Mouse (Mus musculus): ENCODE results near the gene Tubb4b.

Gene Tubb4b

DNA sequence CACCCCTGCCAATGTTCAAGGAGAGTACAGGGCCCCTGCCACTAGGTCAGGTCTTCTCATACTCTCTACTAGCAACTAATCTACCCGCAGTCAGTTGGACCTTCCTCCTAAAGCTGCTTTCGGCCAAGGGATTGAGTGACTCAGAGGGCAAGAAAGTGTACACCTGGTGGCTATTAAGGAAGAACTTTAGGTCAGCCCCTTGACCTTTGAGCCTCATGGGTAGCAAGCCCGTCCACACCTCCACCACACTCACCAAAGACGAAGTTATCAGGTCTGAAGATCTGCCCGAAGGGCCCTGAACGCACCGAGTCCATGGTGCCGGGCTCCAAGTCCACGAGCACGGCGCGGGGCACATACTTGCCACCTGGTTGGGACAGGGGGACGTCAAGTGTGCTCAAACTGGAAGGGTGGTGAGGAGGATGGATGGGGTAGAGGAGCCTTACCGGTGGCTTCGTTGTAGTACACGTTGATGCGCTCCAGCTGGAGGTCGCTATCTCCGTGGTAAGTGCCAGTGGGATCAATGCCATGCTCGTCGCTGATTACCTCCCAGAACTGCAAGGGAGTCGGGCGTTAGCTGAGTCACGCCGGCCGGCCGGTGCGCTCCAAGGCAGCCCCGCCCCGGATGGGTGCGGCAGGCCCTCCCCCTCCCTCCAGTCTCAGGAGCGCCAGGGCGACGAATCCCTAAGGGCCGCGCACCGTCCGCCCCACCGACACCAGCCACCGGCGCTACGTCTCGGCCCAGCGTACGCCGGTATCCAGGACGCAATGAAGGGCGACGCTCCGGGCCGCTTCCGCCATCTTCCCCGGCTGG, 616 bp downstream of the Tubb4b start:
- peak; percentile 87 for DNase-seq

DNA sequence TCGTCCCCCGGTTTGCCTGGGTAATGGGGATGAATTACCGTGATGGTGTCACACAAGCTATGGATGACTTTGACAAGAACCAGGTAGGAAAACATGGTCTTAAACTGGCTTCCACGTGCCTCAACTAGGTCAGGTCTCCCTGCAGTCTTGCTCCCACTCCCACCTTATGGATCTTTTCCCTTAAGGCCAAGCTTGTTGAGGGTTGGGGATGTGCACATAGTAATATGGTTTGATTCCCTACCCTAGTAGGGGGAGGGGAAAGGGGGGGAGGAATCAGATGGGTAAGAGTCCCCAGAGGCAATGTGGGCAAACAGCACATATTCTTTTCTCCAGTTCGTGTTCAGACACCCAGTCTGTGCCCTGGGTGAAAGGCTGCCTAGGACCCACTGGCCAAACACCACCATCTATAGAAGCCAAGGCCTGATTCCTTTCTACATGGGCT, 3.1 kb downstream of the Tubb4b start:
- DNase-seq: no peak

DNA sequence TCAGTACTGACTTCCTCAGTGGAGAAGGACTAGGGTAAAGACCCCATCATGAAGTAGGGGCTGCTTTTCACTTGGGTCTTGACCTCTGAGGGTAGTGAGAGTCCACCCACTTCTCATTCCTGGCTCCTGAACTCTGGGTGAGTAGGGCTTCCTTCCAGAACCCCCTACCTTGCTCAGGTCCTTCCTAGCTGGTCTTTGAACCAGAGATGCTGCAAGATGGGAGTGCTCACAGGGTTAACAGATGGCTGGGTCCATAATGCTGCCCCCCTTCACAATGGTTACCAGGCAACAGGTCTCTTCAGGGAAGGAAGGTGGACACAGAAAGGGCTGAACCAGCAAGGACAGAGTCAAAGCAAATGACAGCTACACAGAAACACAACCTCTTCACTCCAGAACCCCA, 6.1 kb downstream of the Tubb4b start, which contains the start of gene Fam166a:
Gene Fam166a, plus strand, starts transcription at position 301 of the 400 bp plus-strand sequence.
- DNase-seq: no peak

- DNase-seq: no peak
Measured at GRCm38 (mm10) chr2:25217666-25218065, 6.8 kb downstream of the Tubb4b start.

DNA sequence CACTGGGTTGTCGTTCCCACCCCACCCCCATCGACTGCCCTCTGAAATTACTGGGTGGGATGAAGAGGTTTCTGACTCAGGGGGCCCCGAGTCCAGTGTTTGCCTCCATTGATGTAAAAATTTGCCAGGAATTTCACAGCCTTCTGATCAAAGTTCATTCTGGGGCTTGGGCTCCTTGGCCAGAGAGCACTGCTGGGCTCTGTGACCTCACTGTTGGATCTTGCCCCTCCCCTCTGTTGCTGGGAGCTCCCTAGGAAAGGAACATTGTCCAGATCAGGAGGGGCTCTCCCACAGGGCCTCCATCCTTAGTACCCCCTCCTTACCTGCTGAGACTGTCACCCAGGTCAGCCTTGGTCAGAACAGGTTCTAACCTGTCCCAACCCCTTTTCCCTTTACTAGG, 10.1 kb downstream of the Tubb4b start, which contains the start of gene Stpg3:
Gene Stpg3, minus strand, starts transcription at position 194 of the 400 bp plus-strand sequence.
- no peak for DNase-seq

DNA sequence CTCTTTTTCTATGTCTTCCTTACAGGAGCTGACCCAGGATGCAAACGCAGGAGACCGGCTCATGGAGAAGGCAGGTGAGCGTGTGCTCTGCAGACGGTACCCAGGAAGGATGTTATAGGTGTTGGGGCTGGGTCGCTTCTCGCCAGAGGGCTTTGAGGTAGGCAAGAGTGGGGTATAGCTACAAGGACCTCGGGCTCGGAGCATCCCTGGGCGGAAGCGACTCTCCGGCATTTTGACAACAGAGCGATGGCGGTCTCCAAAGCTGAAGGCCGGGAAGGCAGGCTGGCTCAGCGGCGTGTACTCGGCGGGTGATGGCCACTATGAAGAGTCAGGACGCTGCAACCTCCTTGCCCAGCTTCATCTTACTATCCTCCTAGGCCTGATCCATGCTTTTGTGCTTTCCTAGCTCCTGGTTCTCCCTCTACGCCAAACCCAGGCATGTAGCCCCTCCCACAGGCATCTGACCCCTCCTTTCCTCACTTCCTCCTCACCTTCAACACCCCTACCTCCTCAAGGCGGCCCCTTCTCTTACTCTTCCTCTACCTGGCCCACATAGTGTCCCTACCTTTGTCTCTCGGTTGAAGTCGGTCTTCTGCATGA, 11.1 kb downstream of the Tubb4b start:
- no peak for DNase-seq

GRCm38 (mm10) chr2:25211121-25211670, 13.3 kb downstream of the Tubb4b start, which contains the start of gene Nelfb:
TSS of gene Nelfb (minus strand) at chr2:25211489.
- DNase-seq: peak; percentile 92

DNA sequence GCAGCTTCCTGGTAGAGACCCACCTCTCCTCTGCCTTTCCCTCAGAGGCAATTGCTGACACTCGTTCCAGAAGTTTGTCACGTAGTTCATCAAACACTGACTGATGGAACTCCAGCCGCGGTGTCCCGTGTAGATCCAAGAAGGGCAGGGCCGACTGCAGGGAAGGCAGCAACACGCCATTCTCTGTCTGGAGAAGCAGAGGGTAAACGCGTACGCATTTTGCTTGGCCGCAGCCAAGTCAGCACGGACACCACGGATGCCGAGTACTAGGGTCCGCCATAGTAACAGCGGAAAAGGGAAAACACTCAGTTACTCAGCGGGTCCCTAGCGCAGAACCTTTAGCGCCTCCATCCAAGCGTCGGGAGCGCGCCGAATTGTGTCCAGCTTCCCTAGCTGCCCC, 13.8 kb downstream of the Tubb4b start:
- DNase-seq: no peak

GRCm38 (mm10) chr2:25207593-25207992, 16.9 kb downstream of the Tubb4b start:
- no peak for DNase-seq

GRCm38 (mm10) chr2:25203631-25204214, 20.8 kb downstream of the Tubb4b start:
- DNase-seq: peak; percentile 19

DNA sequence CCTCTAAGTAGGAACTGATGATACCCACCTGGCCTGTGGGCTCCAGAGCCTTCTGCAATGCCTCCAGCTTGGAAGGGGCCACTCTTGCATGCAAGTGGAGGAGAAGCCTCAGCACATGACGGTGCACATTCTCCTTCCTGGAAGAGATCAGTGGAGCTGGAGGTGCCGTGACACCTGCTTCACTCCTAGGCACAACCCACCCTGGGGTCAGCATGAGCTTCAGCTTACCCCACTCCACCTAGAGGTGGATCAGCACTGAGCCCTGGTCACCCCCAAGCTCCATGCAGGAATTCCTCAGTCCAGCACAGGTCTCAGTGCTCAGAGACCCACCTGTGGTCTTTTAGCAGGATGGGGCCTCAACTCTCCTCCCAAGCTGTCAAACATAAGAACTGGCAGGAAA, 23.9 kb downstream of the Tubb4b start:
- DNase-seq: no peak

GRCm38 (mm10) chr2:25197946-25198345, 26.6 kb downstream of the Tubb4b start:
- no peak for DNase-seq

DNA sequence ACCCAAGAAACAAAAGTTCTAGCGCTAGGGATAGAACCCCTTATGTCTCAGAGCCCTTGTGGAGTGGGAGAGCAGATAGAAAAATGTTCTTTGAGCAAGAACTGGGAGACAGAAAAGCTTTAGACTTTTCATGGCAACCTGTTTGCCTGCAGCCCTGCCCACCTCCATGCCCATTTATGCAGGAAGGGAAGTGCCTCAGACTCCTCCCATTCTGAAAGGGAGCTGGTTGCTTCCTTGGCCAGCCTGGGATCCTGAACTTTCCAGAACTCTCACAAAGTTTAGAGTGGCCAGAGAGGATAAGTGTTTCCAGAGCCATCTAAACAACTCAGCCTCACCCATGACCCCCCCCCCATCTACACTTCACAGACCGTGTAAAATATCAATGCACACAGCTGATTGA, 27.3 kb downstream of the Tubb4b start:
- DNase-seq: peak; percentile 24

DNA sequence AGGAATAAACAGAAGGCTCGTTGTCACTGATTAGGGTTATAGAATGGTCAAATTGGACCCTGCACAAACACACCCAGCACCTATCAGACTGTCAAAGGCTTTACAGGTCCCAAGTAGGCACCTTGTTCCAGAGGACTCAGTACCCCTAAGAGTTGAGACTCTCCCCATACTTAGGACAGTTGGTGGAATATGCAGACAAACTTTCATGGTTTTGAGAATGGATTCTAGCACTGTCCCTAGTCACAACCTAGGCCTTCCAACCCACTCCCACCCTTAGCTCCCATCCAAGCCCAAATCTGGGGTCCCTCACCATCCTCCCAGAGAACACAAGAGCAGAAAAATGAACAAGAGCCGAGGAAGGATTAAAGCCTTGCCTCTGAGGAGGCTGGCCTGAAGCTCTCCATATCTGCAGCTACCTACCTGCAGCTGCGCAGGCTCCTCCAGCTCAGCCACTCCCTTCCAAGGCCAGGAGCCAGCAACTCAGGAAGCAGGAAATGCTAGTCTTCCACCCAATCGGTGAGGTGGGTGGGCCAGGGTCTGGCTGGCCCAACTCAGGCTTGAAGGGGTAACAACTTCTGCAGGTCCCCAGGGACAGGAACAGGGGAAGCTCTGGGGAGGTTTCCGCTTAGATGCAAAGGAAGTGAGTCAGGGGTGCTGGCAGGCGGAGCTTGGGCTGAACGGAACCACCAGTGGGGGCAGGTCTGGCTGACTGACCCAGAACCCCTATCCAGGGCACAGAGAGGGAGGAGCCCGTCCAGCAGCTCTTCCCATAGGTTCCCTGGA, 28.1 kb downstream of the Tubb4b start, which contains the start of gene Tor4a:
Gene Tor4a, minus strand, starts transcription at position 715 of the 783 bp plus-strand sequence.
- DNase-seq: peak; percentile 79

DNA sequence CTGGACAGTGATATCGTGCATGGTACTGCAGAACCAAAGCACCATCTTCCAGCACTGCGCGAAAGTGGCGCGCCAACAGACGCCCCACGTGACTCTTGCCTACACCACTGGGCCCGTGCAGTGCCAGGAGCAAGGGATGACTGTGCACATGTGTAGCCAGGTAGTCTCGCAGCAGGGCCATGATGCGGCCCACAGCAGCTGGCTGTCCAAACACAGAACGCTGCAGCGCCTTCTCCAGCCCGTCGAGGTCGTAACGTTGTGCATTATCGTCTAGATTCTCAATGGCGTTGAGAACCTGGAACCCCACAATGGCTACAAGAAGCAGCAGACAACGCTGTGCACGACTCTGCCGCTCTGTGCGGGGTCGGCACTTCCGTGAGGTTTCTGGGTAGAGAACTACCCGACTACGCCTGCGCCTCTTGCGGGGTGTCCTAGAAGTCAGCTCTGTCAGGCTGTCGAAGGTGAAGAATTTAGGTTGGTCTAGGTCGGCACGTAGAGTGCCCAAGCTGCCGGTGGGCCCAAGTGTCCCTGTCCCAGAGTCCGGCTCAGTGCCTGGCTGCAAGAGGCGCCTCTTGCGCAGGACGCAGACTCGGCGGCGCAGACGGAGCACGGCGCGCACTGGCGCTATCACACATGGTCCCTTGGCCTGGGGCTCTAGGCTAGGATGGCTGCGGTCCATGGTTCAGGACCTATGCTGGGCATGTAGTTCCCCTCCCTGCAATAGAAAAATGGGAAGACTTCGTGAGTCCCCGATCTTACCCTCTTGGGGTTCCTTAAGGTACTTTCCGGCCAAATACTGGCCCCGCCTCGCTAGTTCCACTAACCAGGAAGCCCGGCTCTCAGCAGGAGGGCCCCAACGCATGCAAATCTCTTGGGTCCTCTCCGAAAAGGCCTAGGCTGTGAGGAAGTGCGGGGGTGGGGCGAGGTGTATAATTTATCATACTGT, 29.0 kb downstream of the Tubb4b start:
- DNase-seq: peak; percentile 77

DNA sequence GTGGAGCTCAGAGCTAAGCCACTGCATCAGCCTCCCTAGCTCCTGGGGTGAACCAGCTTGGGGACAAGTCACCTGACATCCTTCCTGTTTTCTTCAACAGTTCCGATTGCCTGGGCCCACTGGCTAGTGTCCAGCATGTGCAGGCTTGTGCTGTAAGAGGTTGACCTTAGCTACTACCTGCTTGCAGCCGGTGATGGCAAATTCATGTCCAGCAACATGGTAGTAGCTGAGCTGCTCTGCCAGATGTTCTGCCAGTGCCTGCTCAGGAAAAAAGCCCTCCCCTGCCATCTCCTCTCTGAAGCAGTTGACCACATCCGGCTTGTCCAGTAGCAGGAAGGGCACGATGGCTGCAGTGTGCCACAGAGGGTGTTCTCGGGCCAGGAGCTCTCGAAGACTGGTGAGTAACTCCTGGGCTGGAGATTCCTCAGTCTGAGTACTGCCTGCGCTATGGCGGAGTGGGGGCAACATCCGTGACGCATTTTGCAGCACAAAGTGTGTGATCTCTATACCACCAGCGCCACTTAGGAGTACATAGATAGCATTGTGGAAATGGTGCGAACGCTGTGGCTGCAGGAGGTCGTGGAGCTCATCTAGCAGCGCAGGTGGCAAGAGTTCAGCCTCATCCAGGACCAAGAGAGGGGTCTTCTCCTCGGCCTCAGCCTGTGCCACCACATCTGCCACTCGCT, 29.9 kb downstream of the Tubb4b start:
- peak; percentile 23 for DNase-seq

DNA sequence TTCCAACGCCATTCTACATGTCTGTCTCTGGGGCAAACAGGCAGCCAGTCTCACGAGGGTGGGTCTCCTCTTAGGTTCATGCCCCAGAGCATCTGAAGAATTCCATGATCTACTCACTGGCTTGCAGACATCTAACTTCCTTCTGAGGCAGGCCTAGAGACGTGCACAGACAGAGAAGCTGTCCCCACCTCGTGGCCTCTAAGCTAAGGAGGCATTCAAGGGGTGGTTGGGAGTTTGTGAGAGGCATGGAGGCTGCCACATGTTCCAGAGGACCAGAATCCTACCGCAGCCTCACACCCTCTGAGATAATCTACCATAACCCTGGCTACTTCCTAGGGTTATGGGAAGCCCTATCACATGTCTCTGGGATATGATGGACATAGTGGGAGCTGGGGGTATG, 30.5 kb downstream of the Tubb4b start:
- DNase-seq: no peak

GRCm38 (mm10) chr2:25193330-25193770, 31.2 kb downstream of the Tubb4b start:
- peak; percentile 88 for DNase-seq

DNA sequence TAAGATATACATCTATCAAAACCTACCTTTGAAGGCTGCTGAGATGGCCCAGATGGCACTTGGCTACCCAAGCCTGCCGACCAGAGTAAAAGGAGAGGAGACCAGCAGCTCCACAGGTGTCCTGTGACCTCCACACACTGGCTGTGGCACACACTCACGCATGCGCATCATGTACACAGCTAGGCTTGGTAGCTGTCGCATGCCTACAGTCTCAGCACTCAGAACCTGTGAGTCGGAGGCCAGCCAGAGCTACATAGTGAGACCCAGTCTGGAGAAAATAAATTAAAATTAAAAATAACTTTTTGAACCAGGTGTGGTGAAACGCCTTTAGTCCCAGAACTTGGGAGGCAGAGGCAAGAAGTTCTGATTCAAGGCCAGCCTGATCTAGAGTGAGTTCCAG, 36.7 kb downstream of the Tubb4b start:
- no peak for DNase-seq

- DNase-seq: no peak
Measured at GRCm38 (mm10) chr2:25186575-25186930, 37.9 kb downstream of the Tubb4b start.
